Mouse (Mus musculus) heart, adult 2 months (tissue): Measurements from ENCODE around the gene Coro2b. TPM values are rescaled to one million over a fixed set of nuclear protein-coding genes. Genes with fewer than 3 reads are reported as not detected.

Source experiments
- DNase-seq, 2 experiments: peaks; one replicate each; pipeline ENCODE4 v3.0.0; 2021
- H3K27ac ChIP-seq: fragments of 200-600 bp; 2 replicates; pipeline ENCODE4 v1.8.1; 2022
- H3K27me3 ChIP-seq: fragments of 200-500 bp; 2 replicates; pipeline ENCODE4 v1.6.1; 2012; ENCODE audit warnings: mild to moderate bottlenecking, low read length, inconsistent platforms, mixed read lengths; ENCODE audit not compliant: control insufficient read depth, insufficient read depth
- H3K36me3 ChIP-seq: fragments of 200-500 bp; 2 replicates; pipeline ENCODE4 v1.6.1; 2012; ENCODE audit warnings: low read length, inconsistent platforms; ENCODE audit not compliant: control insufficient read depth, insufficient read depth
- H3K4me1 ChIP-seq: fragments of 200-500 bp; 2 replicates; pipeline ENCODE4 v1.6.1; 2011; ENCODE audit warnings: low read length; ENCODE audit not compliant: control insufficient read depth, insufficient read depth
- H3K4me3 ChIP-seq: fragments of 200-600 bp; 2 replicates; pipeline ENCODE4 v1.8.1; 2022
- H3K79me2 ChIP-seq: fragments of 200-500 bp; replicated peaks from 2 replicates; pipeline ENCODE4 v1.6.1; 2012; ENCODE audit warnings: mild to moderate bottlenecking, inconsistent platforms, low read length, moderate library complexity, mixed read lengths; ENCODE audit not compliant: control insufficient read depth, insufficient read depth
- H3K9ac ChIP-seq: fragments of 200-500 bp; 2 replicates; pipeline ENCODE4 v1.6.1; 2012; ENCODE audit warnings: low read depth, mild to moderate bottlenecking, control low read depth, inconsistent platforms, low read length, mixed read lengths
- CTCF ChIP-seq: fragments of 200-600 bp; IDR thresholded peaks from 2 replicates; pipeline ENCODE4 v1.8.1; 2022; ENCODE audit warnings: antibody characterized with exemption, mild to moderate bottlenecking, moderate library complexity
- EP300 ChIP-seq: fragments of 200-500 bp; IDR thresholded peaks from 2 replicates; pipeline ENCODE4 v1.6.1; 2011; ENCODE audit warnings: low read depth, low read length, control low read depth; ENCODE audit not compliant: insufficient read depth
- POLR2A ChIP-seq: fragments of 200-500 bp; IDR thresholded peaks from 2 replicates; pipeline ENCODE4 v1.6.1; 2011; ENCODE audit warnings: mild to moderate bottlenecking, low read depth, low read length, control low read depth; ENCODE audit not compliant: insufficient read depth
- WGBS: fragments of 180-500 bp; shearing (Covaris S2); methylation state at CpG from one replicate; pipeline ENCODE4 v1.1.7; 2018; 5-methylcytosine and 5-hydroxymethylcytosine counted together
- intact Hi-C: fragments of 180-260 bp; cut with DNase I; formaldehyde crosslinking; loops from one replicate; pipeline ENCODE4 v1.15.1; 2025
- polyA plus RNA-seq: library from polyadenylated mRNA; depleted of rRNA; stranded (reverse); fragments of >200 nt; gene quantifications from 2 replicates; pipeline ENCODE4 v1.2.3, GENCODE M21; 2012
- total RNA-seq, 2 experiments: library from RNA; stranded (reverse); gene quantifications; 2 replicates each; pipeline ENCODE4 v1.2.3; 2021

The Coro2b gene
- total and polyA plus RNA-seq, 3 experiments, result 10.1 to 17.2 (median 11.6) TPM

DNA sequence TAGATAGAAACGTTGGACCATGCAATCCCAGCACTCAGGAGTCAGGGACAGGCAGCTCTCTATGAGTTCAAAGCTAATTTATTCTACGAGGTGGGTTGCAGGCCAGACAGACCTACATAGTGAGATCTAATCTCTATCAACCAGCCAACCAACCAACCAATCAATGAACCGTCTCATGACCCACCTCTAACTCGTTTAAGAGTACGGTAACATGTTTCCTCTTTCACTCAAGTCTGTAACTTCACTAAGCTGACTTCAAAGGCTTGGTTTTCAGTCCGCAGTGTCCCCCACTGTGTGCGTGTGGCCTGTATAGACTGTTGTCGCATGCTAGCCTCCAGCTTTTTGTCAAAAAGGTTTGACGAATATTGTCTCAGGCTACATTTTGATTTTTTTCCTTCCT, 147.1 kb downstream of the Coro2b start:
- no peak for DNase-seq
- no peaks in the 10 kb centered on the region for H3K36me3 ChIP-seq
- TF ChIP-seq CTCF, result no peak
- TF ChIP-seq EP300, result no peak
- TF ChIP-seq POLR2A, result no peak
- no peaks in the 10 kb centered on the region for H3K27me3 ChIP-seq
- no peak overlapping the region for H3K27ac ChIP-seq
- no peak overlapping the region for H3K4me3 ChIP-seq
- no peaks in the 10 kb centered on the region for H3K79me2 ChIP-seq
- no peak overlapping the region for H3K9ac ChIP-seq
- whole genome bisulfite sequencing, result 84% methylated on average over 9 of the region's 9 CpGs
- H3K4me1 ChIP-seq, result peaks cover 2% of the 10 kb centered on the region
- intact Hi-C loops, result no loop called here

DNA sequence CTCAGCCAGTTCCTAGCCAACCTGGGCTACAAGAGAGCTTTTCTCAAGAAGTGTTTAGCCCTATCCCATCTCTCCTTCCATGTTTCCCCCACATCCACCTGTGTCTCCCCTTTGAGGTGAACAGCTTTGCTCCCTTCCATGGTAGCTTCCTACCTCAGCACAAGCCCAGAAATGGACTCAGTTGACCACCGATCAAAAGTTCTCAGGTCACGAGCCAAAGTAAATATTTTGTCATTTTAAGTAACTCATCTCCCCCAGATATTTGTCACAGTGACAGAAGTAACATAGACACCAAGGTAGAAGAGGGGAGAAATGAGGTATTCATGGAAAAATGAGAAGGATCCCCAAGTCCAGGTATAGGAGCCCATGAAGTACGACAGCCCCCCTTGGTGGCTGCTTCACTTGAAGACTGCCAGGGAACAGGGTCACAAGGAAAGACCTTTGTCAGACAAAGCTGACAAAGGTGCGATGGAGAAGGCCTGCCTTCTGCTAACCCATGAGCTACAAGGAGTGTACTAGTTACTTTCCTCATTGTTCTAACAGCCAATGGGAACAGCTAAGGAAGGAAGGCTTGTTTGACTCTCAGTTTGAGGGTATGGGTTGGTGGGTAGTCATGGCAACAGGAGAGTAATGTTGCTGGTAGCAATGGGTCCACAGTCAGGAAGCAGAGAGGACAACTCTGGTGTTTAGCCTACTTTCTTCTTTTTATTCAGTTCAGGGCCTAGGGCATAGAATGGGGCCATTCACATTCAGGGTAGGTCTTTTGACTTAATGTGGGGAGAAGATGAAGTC, 150.9 kb downstream of the Coro2b start:
- intact Hi-C loops, result no loop called here
- Histone ChIP-seq H3K4me3 (no peak overlapping the region), H3K27me3 (no peaks in the 10 kb centered on the region), H3K9ac (no peak overlapping the region), H3K79me2 (no peaks in the 10 kb centered on the region), H3K27ac (no peak overlapping the region), H3K36me3 (peaks cover under 1% of the 10 kb centered on the region; the same call in 1 of the 2 replicates), H3K4me1 (peaks cover 18% of the 10 kb centered on the region)
- 89% methylated on average over 4 of the region's 4 CpGs for WGBS
- TF ChIP-seq CTCF (no peak), EP300 (no peak), POLR2A (no peak)
- no peak for DNase-seq

DNA sequence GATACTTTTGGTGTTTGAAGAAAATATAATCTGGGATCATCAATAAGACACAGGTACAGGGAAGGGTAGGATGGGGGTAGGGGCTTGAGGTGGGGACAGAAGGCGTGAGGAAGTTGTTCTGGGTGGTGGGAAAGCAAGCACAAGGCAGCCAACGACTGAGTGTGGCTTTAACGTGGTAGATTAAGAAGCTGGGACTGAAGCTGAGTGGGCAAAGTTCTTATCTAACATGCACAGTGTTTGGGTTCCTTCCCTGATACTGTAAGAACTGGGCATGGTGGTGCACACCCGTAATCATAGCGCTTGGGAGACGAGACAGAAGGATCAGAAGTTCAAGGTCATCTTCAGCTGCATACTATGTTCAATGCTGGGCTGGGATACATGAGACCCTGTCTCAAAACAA, 151.8 kb downstream of the Coro2b start:
- Histone ChIP-seq H3K27ac (no peak overlapping the region), H3K27me3 (no peaks in the 10 kb centered on the region), H3K36me3 (peaks cover 2% of the 10 kb centered on the region; the same call in 1 of the 2 replicates), H3K9ac (no peak overlapping the region), H3K4me3 (no peak overlapping the region), H3K4me1 (peaks cover 20% of the 10 kb centered on the region), H3K79me2 (no peaks in the 10 kb centered on the region)
- intact Hi-C loops, result no loop called here
- no peak for TF ChIP-seq CTCF
- no peak for TF ChIP-seq EP300
- TF ChIP-seq POLR2A, result no peak
- WGBS, result 79% methylated on average over 6 of the region's 6 CpGs
- no peak for DNase-seq

DNA sequence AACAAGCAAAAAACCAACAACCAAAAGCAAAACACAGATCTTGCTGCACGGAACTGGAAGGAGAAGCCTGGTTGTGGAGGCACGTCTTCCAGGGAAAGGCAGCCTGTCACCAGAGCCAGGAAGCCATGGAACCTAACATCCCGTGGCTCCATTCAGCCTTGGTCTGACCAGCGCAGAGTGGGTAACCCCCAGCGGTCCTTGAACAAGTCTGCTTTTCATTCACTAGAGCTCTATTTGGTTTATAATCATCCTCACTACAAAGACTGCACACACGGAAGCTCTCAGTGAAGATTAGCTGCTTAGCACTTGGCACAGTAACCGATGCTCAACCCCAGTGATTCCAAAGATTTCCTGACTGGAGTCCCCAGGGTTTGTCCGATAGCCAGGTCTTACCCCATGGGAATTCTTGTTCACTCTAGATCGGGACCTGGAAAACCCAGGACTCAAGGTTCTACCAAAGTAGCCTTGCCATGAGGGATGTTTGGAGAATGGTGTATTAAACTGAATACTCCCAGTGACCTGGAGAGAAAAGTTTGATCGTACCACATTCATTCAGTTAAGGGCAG, 154.2 kb downstream of the Coro2b start:
- Histone ChIP-seq H3K9ac (no peak overlapping the region), H3K4me3 (no peak overlapping the region), H3K4me1 (peaks cover 20% of the 10 kb centered on the region), H3K36me3 (peaks cover 2% of the 10 kb centered on the region; the same call in 1 of the 2 replicates), H3K79me2 (no peaks in the 10 kb centered on the region), H3K27me3 (no peaks in the 10 kb centered on the region), H3K27ac (peak overlapping the region; percentile 64)
- 42% methylated on average over 10 of the region's 10 CpGs for WGBS
- TF ChIP-seq POLR2A (no peak), EP300 (0 out of 2 replicates have a peak, but pooled peaks have one; percentile 46)
- no peak for DNase-seq
- intact Hi-C loops, result loop anchor here (2.0 kb wide), 1 partner anchor 32 kb away; no protein-coding TSS in a partner anchor

DNA sequence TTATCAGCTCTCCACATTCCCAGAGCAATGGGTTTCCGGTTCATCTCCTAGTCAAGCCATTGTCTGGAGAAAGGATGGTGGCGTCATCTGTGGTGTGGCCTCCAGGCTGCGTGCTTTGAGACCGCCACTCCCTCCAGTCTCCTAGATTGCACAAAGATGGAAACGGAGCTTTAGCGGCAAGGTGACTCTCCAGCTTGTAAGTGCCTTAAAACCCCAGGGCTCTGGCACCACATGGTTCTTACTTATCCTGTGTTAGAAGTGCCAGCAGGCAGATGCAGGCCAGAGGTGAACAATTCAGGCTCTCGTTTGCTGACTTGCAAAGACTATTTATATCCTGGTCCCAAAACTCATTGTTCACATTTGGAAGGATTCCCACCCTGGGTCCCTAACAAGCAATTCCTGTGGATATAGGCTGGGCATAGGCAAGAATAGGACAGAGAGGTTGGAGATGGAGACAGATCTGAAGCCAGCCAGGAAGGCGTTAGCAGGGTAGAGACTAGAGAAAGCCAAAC, 155.4 kb downstream of the Coro2b start:
- Histone ChIP-seq H3K4me3 (no peak overlapping the region), H3K9ac (no peak overlapping the region), H3K27me3 (no peaks in the 10 kb centered on the region), H3K36me3 (peaks cover 2% of the 10 kb centered on the region; the same call in 1 of the 2 replicates), H3K79me2 (no peaks in the 10 kb centered on the region), H3K4me1 (peaks cover 18% of the 10 kb centered on the region), H3K27ac (peak overlapping the region; percentile 64)
- WGBS, result 7% methylated on average over 8 of the region's 8 CpGs
- intact Hi-C loops, result no loop called here
- no peak for TF ChIP-seq CTCF
- TF ChIP-seq POLR2A, result peak; percentile 55; the same call in 1 of the 2 replicates
- peak; percentile 83; the same call in 1 of the 2 replicates for TF ChIP-seq EP300
- peak; percentile 47 to 57 for DNase-seq

DNA sequence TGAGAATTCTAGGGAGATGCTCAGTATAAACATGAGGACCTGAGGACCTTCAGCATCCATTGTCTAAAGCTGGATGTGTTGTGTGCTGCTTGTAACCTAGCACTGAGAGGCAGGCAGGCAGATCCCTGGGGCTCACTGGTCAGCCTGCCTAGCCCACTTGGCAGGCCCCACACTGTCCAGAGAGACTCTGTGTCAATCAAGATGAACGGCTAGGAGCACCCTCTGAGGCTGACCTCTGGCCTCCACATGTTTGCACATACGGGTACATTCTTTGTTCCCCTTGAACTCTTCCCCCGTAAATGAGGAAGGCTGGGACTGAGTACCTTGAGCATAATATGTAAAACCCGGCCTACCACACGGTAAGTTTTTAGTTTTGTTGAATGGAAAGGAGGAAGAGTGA, 156.5 kb downstream of the Coro2b start:
- no peak overlapping the region for H3K4me3 ChIP-seq
- H3K9ac ChIP-seq, result no peak overlapping the region
- H3K27ac ChIP-seq, result peak overlapping the region; percentile 64
- intact Hi-C loops, result no loop called here
- peaks cover 18% of the 10 kb centered on the region for H3K4me1 ChIP-seq
- H3K36me3 ChIP-seq, result peaks cover 2% of the 10 kb centered on the region; the same call in 1 of the 2 replicates
- H3K27me3 ChIP-seq, result no peaks in the 10 kb centered on the region
- H3K79me2 ChIP-seq, result no peaks in the 10 kb centered on the region
- TF ChIP-seq CTCF, result no peak
- TF ChIP-seq POLR2A, result no peak
- TF ChIP-seq EP300, result no peak
- no peak for DNase-seq
- 62% methylated on average over 5 of the region's 5 CpGs for WGBS
